Mouse (Mus musculus) layer of hippocampus, postnatal 25 days (tissue): Measurements from ENCODE around the gene Hbb-y. TPM values are rescaled to one million over a fixed set of nuclear protein-coding genes. Genes with fewer than 3 reads are reported as not detected.
A peak's percentile ranks its signal among the peaks of the same experiment; 100 is the strongest.
"Not testable (repeated sequence)": the region's sequence is repeated elsewhere in the genome, so short reads cannot be mapped to it uniquely, and the experiment has no call there.

Experiments used
- DNase-seq, 2 experiments: peaks; one replicate each; pipeline ENCODE4 v3.0.0; 2022; ENCODE audit warnings: mixed read lengths in 2 of 2, low spot score in 1 of 2; ENCODE audit errors: extremely low spot score in 1 of 2
- total RNA-seq, 2 experiments: library from RNA; stranded (reverse); gene quantifications; 2 replicates each; pipeline ENCODE4 v1.2.3; 2021

Gene Hbb-y
- total RNA-seq: not detected

GRCm38 (mm10) chr7:103853090-103853489 lies at the start of gene Hbb-y:
Gene Hbb-y, minus strand, starts transcription at chr7:103853216.
- DNase-seq: no peak

DNA sequence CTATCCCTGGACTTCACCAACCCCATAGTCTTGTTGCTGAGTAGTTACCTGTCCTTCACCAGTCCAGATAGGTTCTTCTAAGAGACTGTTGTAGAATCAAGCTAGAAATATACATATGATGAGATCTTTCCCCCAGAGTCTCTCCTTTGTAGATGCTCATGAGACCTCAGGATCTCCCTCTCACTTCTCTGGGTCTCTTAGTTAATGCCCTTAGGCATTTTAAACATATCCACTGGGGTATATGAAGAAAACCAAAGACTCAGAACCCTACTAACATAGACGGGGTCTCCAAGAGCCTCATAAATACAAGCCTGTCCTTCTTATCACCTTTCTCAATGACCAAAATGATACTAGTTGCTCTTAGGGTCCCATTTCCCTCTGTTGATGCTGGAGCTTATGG lies 41.4 kb upstream of the Hbb-y start, which contains the start of gene Olfr64:
Gene Olfr64, minus strand, starts transcription at position 101 of the 400 bp plus-strand sequence.
- DNase-seq: no peak

- no peak for DNase-seq
These were observed 33.1 kb upstream of the Hbb-y start, which contains the start of gene Olfr66 for GRCm38 (mm10) chr7:103886152-103886551. Gene Olfr66, minus strand, starts transcription at chr7:103886252.

DNA sequence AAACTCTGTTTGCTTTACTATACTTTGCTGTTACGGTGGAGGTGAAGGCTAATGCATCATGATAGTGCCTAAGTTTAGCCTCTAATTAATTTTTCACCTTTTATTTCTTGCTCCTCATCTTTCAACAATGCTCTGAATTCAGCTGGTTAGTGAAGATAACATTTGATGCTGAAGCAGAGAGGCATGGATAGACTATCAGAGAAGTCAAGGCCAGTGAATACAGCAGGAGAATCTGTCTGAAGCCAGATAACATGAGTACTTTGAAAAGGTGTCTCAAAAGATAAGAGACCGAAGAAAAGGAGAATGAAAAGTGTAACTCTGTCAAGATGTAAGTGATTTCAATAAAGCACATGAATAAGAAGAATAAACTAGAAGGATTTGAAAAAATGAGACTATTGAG lies 24.1 kb upstream of the Hbb-y start:
- DNase-seq: no peak

DNA sequence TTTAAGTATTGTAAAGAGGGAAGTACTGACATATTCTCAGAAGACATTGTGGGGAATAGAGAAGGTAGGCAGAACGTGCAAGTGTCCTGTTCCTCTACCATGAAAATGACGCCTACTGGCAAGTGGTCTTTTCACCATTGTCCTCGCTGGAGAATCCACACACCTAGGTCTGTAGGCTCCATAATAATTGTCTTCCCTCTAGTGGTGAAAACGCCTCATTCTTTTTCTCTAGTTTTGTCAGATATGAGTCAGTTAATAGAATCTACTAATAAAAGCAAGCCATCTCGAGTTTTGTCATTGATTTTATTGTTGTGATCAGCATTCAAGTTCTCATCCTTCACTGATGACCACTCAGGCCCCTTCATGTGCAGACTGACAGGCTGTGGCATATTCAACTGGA lies 21.4 kb upstream of the Hbb-y start:
- no peak for DNase-seq

GRCm38 (mm10) chr7:103873064-103873463 lies 20.0 kb upstream of the Hbb-y start:
- DNase-seq: peak in 1 of 2 experiments; percentile 10

- DNase-seq: no peak
These were observed 17.7 kb upstream of the Hbb-y start for GRCm38 (mm10) chr7:103870667-103871066.

GRCm38 (mm10) chr7:103865716-103866115 lies 12.7 kb upstream of the Hbb-y start:
- no peak for DNase-seq

DNA sequence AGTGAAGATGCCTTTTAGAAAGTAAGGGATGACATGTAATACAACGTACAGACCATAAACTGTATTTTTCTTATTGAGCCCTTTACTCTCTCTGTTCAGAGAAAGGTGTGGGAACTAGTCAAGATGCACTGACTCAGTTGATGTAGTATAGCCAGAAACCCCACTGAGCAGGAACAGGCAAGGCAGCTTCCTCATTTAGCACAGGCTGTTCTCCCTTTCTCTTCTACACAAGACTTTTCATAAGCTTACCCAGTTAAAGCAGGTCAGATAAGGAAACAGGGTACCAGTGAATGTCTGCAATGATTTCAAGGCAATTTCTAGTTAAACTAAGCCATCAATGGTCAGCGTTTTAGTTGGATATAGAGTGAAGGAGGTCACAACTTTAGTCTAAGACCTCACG lies 8.5 kb upstream of the Hbb-y start:
- no peak for DNase-seq

- DNase-seq: no peak
These were observed 7.8 kb upstream of the Hbb-y start for GRCm38 (mm10) chr7:103860855-103861254.

- no peak for DNase-seq
These were observed 6.1 kb upstream of the Hbb-y start for GRCm38 (mm10) chr7:103859076-103859475.

DNA sequence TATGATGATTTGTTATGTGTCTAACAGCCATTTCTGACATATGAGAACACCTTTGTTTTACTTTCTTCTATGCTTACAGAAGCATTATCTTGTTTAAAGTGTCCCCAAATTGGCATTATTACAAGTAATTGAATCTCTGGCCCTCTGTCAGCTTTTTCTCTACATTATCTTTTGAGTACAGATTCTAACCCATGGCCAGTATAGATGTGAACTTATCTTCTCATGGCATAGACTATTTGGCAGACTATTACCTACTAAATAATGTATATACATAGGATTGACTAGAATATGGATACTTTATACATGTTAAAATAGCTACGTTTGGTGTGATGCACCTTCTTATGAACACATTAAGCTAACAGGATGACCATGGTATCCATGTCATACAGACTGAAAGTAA lies 1.7 kb upstream of the Hbb-y start:
- no peak for DNase-seq

- no peak for DNase-seq
These were observed 8.3 kb downstream of the Hbb-y start for GRCm38 (mm10) chr7:103844525-103845325.

GRCm38 (mm10) chr7:103843034-103843433 lies 10.0 kb downstream of the Hbb-y start, which contains the start of gene Hbb-bh1:
Gene Hbb-bh1, minus strand, starts transcription at chr7:103843164.
- DNase-seq: no peak

DNA sequence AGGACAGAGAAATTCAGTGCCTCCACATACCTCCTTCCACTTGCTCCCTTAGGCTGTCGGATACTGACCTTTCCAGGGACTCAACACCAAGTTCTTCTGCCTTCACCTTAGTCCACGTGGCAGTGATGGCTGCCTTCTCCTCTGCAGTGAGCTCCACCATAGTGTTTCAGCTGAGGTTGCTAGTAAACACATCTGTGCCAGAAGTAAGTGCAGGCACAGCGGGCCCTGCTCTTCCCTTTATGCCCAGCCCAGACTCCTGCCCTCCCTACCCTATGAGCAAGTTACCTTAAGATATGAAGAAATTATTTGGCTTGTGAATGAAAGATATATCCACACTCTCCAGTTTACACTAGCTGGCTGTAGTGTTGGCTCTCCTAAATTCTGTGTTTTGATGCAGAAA lies 12.7 kb downstream of the Hbb-y start, which contains the start of gene Hbb-bh2:
Gene Hbb-bh2, minus strand, starts transcription at position 253 of the 400 bp plus-strand sequence.
- no peak for DNase-seq

DNA sequence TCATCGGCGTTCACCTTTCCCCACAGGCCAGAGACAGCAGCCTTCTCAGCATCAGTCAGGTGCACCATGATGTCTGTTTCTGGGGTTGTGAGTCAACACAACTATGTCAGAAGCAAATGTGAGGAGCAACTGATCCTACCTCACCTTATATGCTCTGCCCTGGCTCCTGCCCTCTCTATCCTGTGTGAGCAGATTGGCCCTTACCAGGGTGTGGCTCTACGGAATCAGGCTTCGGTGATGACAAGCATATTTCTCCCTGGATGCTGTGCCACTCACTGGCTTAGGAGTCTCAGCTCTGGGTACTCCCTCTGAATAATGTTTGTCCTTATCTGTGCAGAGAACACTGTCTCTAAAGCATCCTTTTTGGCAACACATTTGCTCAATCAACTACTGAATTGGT lies 25.2 kb downstream of the Hbb-y start, which contains the start of gene Hbb-bs:
Gene Hbb-bs, minus strand, starts transcription at position 289 of the 400 bp plus-strand sequence.
- no peak for DNase-seq

DNA sequence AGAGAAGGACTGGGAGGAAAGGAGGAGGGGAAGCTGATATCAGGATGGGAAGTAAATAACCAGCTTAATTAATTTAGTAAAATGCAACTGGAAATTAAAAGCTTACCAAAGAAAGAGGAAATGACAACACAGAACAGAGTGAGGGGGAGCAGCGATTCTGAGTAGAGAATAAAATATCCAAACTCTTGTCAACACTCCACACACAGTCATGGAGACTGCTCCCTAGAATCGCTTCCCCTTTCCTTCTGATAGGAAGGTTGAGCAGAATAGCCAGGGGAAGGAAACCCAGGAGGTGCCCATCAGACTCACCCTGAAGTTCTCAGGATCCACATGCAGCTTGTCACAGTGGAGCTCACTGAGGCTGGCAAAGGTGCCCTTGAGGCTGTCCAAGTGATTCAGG lies 25.9 kb downstream of the Hbb-y start:
- DNase-seq: not testable (repeated sequence)

GRCm38 (mm10) chr7:103826255-103826887 lies 26.6 kb downstream of the Hbb-y start:
- DNase-seq: no peak

DNA sequence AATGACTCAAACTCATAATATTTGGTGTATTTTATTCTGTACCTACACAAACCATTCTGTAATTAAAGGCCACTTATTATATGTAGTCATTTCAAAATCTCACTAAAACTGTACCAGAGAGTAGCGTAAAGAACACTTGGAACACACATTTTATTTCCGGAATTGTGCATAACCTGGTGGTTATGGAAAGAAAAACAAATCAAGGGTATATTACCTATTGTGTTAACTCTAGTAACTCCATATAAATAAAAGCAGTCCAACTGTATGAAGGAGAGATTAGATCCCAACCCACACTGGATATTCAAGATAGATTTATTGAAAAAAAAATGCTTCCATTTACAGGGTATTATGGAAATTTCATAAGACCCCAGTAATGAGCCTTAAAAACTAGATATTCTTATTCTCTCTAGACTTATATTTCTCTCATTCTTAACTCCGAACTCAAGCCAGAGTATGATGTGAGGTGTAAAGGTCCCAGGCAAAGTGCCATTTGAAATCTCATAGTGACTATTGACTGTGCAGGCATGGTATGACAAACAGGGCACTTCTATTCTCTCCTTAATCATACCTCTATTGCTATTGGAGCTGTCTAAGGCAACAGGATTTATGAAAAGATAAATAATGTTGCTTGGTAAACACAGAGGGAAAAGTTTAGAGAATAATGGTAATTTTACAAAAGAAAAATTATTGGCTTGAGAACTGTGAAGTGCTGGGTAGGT lies 27.3 kb downstream of the Hbb-y start:
- DNase-seq: no peak

- DNase-seq: no peak
These were observed 28.4 kb downstream of the Hbb-y start for GRCm38 (mm10) chr7:103824597-103824996.

DNA sequence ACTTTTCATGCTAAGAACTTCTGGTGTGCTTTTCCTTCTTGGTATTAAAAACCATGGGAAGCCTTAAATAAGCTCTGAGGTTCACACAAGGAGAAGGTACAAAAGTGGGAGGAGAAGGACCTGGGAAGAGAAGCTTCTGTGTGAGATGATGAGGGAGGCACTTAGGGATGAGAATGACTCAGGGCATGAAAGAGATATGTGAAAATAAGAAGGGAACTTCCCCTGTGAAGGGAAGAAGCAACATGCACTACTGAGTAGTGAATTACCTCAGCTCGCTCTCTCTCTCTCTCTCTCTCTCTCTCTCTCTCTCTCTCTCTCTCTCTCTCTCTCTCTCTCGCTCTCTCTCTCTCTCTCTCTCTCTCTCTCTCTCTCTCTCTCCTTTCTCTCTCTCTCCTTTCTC lies 37.9 kb downstream of the Hbb-y start:
- not testable (repeated sequence) for DNase-seq
